Mouse (Mus musculus) liver, adult (tissue): ENCODE measurements around the gene Btbd3.

Experiments
- GATA4 ChIP-seq: IDR thresholded peaks from 2 replicates; pipeline ENCODE4 v1.6.1; 2014; ENCODE audit warnings: mild to moderate bottlenecking, low read length; ENCODE audit not compliant: insufficient replicate concordance

Gene Btbd3

DNA sequence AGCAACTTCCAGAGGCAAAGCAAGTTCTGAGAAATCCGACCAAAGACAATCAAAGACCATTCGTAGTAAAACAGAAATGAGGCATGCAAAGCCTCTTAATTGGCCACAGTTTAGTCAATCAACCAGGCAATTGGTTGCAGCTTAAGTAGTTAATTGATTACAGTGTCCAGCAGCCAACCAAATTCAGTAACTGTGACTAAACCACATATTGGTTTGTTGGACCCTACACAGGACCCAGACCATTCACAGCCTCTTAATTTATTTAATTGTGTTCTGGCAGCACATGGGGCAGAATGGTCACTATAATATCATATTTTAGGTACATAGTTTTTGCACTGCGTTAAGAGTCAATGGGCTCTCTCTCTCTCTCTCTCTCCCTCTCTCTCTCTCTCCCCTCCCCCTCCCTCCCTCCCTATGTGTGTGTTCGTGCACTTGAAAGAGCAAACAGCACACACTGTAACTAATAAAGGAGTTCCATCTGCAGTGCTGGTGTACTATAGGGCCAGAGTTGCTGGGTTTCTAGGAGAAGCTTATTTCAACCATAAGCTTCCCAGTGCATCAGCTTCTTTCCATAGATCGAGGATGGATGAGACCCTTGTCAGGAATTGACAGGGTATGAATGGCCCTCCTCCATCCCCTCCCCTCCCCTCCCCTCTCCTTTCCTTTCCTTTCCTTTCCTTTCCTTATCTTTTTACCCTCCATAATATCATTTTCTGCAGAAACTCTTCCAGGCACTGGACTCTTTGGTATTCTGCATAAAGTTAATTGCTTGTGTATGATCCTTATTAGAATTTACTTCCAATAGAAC, 275.0 kb downstream of the Btbd3 start:
- TF ChIP-seq GATA4, result no peak

DNA sequence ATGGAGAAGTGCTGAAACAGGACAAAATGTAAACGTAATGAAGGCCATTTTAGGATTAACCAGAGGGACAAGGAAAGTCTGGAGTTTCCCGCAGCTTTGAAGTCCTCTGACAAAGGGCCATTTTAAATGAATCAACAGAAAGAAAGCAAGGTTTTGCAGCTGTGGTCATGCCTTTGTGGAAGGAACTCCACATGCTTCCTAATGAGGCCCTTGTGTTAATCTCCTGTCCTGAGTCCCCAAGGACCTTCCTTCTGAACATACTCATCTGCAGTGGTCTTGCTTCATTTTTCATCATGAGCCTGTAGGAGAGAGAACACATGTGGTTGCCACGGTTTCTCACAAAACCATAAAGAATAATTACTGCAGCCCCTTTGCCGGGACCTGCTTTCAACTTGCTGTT, 275.6 kb downstream of the Btbd3 start:
- no peak for TF ChIP-seq GATA4

GRCm38 (mm10) chr2:138539655-138540054, 283.3 kb downstream of the Btbd3 start:
- TF ChIP-seq GATA4, result no peak

DNA sequence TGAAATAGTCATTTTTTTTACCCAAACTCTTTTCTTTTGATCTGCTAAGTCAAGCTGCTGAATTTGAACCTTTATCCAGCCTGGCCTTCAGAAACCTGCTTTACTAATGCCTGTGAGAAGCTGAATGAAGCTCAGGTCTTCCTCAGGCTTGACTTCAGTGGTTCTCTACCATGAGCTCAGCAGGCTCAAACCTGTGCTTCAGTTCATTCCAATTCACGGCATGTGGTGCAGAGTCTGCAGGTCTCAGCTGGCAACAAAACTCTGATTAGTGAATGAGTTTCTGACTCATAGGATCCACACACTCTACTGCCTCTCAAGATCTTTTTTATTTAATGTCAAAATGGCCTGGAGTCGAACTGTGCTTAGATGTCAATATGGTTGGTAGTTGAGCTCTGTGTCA, 292.6 kb downstream of the Btbd3 start:
- TF ChIP-seq GATA4, result no peak

DNA sequence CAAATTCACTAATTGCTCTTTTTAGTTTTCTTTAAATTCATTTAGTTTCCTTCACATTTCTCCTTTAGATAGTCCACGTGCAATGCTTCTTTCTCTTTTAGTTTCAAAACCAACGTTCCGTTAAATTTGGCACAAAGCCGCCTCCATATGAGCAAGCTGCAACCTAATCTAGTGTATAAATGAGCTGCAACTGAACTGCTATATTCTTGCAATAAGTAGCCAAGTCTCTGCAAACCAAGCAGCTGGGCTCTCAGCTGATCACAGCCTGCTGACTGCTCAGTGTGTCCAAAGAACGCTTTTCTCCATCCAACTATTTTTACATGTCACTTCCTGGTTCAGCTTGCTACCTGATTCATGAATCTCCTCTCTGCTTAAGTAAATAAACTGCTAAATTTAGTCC, 295.2 kb downstream of the Btbd3 start:
- TF ChIP-seq GATA4, result no peak

DNA sequence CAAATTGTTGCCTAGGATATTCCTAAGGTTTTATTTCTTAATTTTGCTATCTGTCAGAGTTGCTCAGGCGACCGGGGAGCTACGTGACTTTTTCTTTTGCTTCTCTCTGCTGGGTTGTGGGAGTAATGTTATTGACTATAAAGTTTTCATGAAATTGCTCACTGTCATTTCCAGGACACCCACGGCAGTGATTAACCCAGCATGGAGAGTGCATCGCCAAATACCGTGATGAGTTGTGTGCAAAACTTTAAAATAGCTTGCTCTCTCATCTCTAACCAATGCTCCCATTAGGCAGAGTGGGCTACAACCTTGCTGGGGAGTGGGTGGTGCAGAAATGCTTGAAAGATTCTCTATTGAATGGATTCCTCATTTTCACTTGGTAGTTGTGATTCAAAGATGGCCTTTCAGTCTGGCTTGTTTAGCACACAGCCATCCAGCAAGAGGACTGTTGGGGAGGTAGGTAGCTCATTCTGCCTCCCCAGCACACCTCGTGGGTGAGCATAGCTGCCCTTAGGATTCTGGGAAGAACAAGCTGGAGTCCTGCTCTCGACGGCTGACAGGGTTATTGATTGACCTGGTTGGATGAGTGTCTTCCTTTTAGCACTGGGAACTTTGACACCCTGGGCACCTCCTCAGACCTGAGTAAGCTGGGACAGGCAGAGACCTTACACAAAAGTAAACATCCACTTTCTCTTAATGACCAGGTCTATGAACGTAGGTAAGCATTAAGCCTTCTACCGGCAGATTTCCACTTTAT, 298.9 kb downstream of the Btbd3 start:
- TF ChIP-seq GATA4, result no peak

DNA sequence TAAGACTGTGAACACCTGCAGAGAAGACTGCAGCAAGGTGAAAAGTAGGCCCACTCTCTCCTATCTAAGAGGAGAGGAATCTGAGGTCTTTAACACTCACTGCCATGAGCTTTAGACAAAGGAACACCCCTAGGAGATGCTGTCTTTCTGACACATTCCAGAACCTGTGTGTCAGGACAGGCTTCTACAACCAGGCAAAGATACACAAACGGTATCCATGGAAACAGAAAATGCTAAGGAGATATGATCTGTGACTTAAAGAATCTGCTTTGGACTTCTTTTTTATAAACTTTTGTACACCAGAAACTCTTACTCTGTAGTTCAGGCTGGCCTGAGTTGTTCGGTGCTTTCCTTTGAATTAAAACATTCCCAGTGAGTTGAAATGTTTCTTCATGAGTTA, 329.6 kb downstream of the Btbd3 start:
- no peak for TF ChIP-seq GATA4

- no peak for TF ChIP-seq GATA4
Measured at GRCm38 (mm10) chr2:138587335-138587734, 331.0 kb downstream of the Btbd3 start.

DNA sequence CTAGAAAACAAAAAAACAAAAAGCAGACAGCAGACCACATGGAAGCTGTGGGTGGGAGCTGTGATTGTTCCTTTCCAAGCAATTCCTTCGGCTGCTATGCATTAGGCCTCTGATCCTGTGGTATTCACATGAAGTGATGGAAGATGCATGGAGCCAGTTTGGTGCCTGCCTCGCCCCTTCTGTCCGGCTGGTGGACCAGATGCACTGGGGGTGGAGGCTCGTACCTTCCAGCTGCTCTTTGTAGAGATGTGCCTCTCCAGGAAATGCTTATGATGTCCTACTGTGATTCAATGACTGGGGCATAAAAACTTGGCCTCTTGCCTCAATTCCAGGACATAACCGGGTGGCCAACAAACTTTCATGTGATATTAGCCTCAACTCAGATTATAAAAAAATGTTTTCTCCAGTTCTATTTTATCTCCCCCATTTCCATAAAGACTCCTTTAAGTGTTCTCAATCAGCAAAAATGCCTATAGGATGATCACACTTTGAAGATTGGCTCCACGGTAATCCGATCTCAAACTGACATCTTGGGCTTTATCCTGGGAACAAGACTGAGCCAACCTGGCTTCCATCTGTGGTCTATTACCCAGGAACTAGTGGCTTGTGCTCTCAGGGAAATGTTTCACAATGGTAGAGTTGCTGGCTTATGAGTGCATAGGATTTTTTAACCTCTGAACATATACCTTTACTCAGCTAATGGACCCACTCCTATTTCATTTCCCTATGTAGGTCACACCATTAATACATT, 331.6 kb downstream of the Btbd3 start:
- TF ChIP-seq GATA4, result no peak

DNA sequence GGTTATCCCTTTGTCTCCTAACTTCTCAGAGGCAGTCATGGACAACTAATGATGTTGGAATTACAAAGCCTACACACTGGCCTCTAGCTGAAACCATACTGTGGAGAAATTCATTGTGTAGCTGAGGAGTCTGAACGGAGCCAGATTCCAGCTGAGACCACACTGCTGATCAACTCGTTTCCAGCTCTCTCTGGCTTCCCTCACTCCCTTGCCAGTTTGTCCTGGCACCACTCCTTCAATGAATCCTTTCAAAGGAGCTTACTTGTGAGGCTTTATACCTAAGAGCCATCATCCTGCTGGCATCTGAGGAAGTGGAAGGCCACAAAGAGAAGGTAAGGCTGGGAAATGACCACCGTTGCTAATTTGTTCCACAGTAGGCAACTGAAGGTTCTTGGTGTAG, 332.7 kb downstream of the Btbd3 start:
- no peak for TF ChIP-seq GATA4

- TF ChIP-seq GATA4, result no peak
Measured at GRCm38 (mm10) chr2:138590307-138590706, 333.9 kb downstream of the Btbd3 start.

GRCm38 (mm10) chr2:138612361-138612760, 356.0 kb downstream of the Btbd3 start:
- no peak for TF ChIP-seq GATA4

DNA sequence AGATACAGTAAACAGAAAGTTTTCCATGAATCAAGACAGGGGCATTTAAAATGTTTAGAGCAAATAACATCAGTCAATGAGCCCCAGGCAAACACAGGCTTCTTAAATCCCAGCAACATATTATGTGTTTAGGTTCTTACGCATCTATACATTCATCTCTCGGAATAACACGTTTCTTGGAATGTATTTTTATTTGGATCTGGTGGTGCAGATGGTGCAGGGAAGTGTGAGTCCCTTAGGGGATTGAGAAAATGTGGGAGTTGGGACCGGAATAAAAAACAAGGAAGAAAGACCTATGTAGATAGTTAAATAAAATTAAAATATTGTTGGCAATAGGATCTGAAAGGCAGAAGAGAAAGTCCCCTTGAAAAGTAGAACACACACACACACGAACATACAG, 361.1 kb downstream of the Btbd3 start:
- no peak for TF ChIP-seq GATA4
